Mouse (Mus musculus): ENCODE data around the gene Ell3. TPM values are rescaled to one million over a fixed set of nuclear protein-coding genes. Genes with fewer than 3 reads are reported as not detected.
A peak's percentile ranks its signal among the peaks of the same experiment; 100 is the strongest.

The Ell3 gene
- total and polyA plus RNA-seq, 3 experiments = not detected

GRCm38 (mm10) chr2:121448136-121448535 is 4.1 kb upstream of the Ell3 start:
- Histone ChIP-seq H3K9me3 (replicated peaks; ENCODE audit: insufficient read depth, low read length) (no peaks in the 10 kb centered on the region), H3K79me2 (ENCODE audit: control insufficient read depth, insufficient read depth, low read length, poor library complexity) (peaks cover 19% of the 10 kb centered on the region), H3K4me3 (ENCODE audit: control insufficient read depth in 1 of 2, insufficient read depth in 1 of 2, low read depth in 2 of 2, low read length in 2 of 2) (peak overlapping the region; percentile 49 to 65), H3K27me3 (ENCODE audit: control insufficient read depth in 1 of 2, insufficient read depth in 2 of 2, low read length in 2 of 2) (no peaks in the 10 kb centered on the region), H3K9ac (ENCODE audit: control insufficient read depth, low read depth, low read length, poor library complexity, severe bottlenecking) (peak overlapping the region; percentile 62), H3K27ac (ENCODE audit: control insufficient read depth, low read depth, low read length) (peak overlapping the region; percentile 90), H3K4me1 (ENCODE audit: control insufficient read depth in 1 of 2, insufficient read depth in 2 of 2, low read length in 2 of 2) (peaks cover 18 to 39% of the 10 kb centered on the region in 2 experiments), H3K36me3 (ENCODE audit: control insufficient read depth in 1 of 2, insufficient read depth in 2 of 2, low read length in 2 of 2) (peaks cover 0 to 30% of the 10 kb centered on the region in 2 experiments; a peak in 2 of 4 replicates)
- DNase-seq (ENCODE audit: low read depth, low spot score) = peak; percentile 71
- TF ChIP-seq MAZ (IDR thresholded peaks at IDR 0.05; ENCODE audit: low read depth, low read length) (0 out of 2 replicates have a peak, but pooled peaks have one; percentile 23), ZNF384 (IDR thresholded peaks at IDR 0.05; ENCODE audit: low read depth, low read length) (no peak), RAD21 (IDR thresholded peaks at IDR 0.05; ENCODE audit: low read depth, low read length) (peak; percentile 18; the same call in 1 of the 2 replicates), MEF2A (IDR thresholded peaks at IDR 0.05; ENCODE audit: extremely low read depth, insufficient replicate concordance, low read depth, low read length, poor library complexity, severe bottlenecking) (no peak), MAFK (IDR thresholded peaks at IDR 0.05; ENCODE audit: borderline replicate concordance, low read depth, low read length) (no peak), SIN3A (IDR thresholded peaks at IDR 0.05; ENCODE audit: low read length) (no peak), JUND (IDR thresholded peaks at IDR 0.05; ENCODE audit: low read depth, low read length) (no peak), SMC3 (IDR thresholded peaks at IDR 0.05; ENCODE audit: low read depth, low read length) (0 out of 2 replicates have a peak, but pooled peaks have one; percentile 17), RCOR1 (IDR thresholded peaks at IDR 0.05; ENCODE audit: low read depth, low read length) (peak; percentile 82), CTCF (IDR thresholded peaks at IDR 0.05 in 2 of 3, conservative IDR thresholded peaks at IDR 0.05 in 1 of 3; ENCODE audit: control insufficient read depth in 1 of 3, insufficient read depth in 1 of 3, low read depth in 2 of 3, low read length in 3 of 3, poor library complexity in 1 of 3, severe bottlenecking in 1 of 3) (peak in 1 of 3 experiments; percentile 42; a peak in 2 of 6 replicates)

- H3K27ac ChIP-seq (ENCODE audit: control insufficient read depth, low read depth, low read length) = peak overlapping the region; percentile 37; the same call in 1 of the 2 replicates
- H3K4me1 ChIP-seq (ENCODE audit: control insufficient read depth in 1 of 2, insufficient read depth in 2 of 2, low read length in 2 of 2) = peaks cover 18 to 39% of the 10 kb centered on the region in 2 experiments
- H3K79me2 ChIP-seq (ENCODE audit: control insufficient read depth, insufficient read depth, low read length, poor library complexity) = peaks cover 17% of the 10 kb centered on the region
- H3K4me3 ChIP-seq (ENCODE audit: control insufficient read depth in 1 of 2, insufficient read depth in 1 of 2, low read depth in 2 of 2, low read length in 2 of 2) = peak overlapping the region; percentile 1 to 59; a peak in 2 of 4 replicates
- peak; percentile 86 for DNase-seq (ENCODE audit: low read depth, low spot score)
- peaks cover 0 to 30% of the 10 kb centered on the region in 2 experiments; a peak in 2 of 4 replicates for H3K36me3 ChIP-seq (ENCODE audit: control insufficient read depth in 1 of 2, insufficient read depth in 2 of 2, low read length in 2 of 2)
- H3K9me3 ChIP-seq (replicated peaks; ENCODE audit: insufficient read depth, low read length) = no peaks in the 10 kb centered on the region
- H3K9ac ChIP-seq (ENCODE audit: control insufficient read depth, low read depth, low read length, poor library complexity, severe bottlenecking) = no peak overlapping the region
- TF ChIP-seq MXI1 (IDR thresholded peaks at IDR 0.05; ENCODE audit: low read depth, low read length) = no peak
- peak; percentile 4 to 5; a peak in 1 of 4 replicates for TF ChIP-seq EP300 (IDR thresholded peaks at IDR 0.05; ENCODE audit: low read depth in 1 of 2, low read length in 2 of 2)
- TF ChIP-seq NELFE (IDR thresholded peaks at IDR 0.05; ENCODE audit: low read depth, low read length) = no peak
- peak; percentile 15; the same call in 1 of the 2 replicates for TF ChIP-seq ELF1 (IDR thresholded peaks at IDR 0.05; ENCODE audit: low read depth, low read length)
- peak; percentile 49; the same call in 1 of the 2 replicates for TF ChIP-seq ZNF384 (IDR thresholded peaks at IDR 0.05; ENCODE audit: low read depth, low read length)
- peak; percentile 47; the same call in 1 of the 2 replicates for TF ChIP-seq RCOR1 (IDR thresholded peaks at IDR 0.05; ENCODE audit: low read depth, low read length)
- TF ChIP-seq MAX (IDR thresholded peaks at IDR 0.05; ENCODE audit: low read length) = peak; percentile 58
- TF ChIP-seq TBP (IDR thresholded peaks at IDR 0.05; ENCODE audit: low read depth, low read length) = 0 out of 2 replicates have a peak, but pooled peaks have one; percentile 18
- no peak for TF ChIP-seq ZKSCAN1 (IDR thresholded peaks at IDR 0.05; ENCODE audit: low read depth, low read length)
- TF ChIP-seq JUND (IDR thresholded peaks at IDR 0.05; ENCODE audit: low read depth, low read length) = peak; percentile 59; the same call in 1 of the 2 replicates
- peak; percentile 55; the same call in 1 of the 2 replicates for TF ChIP-seq SIN3A (IDR thresholded peaks at IDR 0.05; ENCODE audit: low read length)
- 0 out of 2 replicates have a peak, but pooled peaks have one; percentile 41 for TF ChIP-seq HCFC1 (IDR thresholded peaks at IDR 0.05; ENCODE audit: low read depth, low read length)
- TF ChIP-seq USF1 (IDR thresholded peaks at IDR 0.05; ENCODE audit: low read depth, low read length) = 0 out of 2 replicates have a peak, but pooled peaks have one; percentile 17
- TF ChIP-seq RAD21 (IDR thresholded peaks at IDR 0.05; ENCODE audit: low read depth, low read length) = no peak
- peak; percentile 53; the same call in 1 of the 2 replicates for TF ChIP-seq ETS1 (IDR thresholded peaks at IDR 0.05; ENCODE audit: low read depth, low read length)
- H3K27me3 ChIP-seq (ENCODE audit: control insufficient read depth in 1 of 2, insufficient read depth in 2 of 2, low read length in 2 of 2) = no peaks in the 10 kb centered on the region
Observed at GRCm38 (mm10) chr2:121447006-121447405, 2.9 kb upstream of the Ell3 start.

All from MEL (cell line).